Mouse (Mus musculus) fibroblast of lung, adult 2 months (primary cell): ENCODE data around the gene Slc16a1.

Experiments
- DNase-seq: peaks from one replicate; pipeline ENCODE4 v3.0.0-alpha.2; 2011; ENCODE audit warnings: low read depth

Gene Slc16a1

DNA sequence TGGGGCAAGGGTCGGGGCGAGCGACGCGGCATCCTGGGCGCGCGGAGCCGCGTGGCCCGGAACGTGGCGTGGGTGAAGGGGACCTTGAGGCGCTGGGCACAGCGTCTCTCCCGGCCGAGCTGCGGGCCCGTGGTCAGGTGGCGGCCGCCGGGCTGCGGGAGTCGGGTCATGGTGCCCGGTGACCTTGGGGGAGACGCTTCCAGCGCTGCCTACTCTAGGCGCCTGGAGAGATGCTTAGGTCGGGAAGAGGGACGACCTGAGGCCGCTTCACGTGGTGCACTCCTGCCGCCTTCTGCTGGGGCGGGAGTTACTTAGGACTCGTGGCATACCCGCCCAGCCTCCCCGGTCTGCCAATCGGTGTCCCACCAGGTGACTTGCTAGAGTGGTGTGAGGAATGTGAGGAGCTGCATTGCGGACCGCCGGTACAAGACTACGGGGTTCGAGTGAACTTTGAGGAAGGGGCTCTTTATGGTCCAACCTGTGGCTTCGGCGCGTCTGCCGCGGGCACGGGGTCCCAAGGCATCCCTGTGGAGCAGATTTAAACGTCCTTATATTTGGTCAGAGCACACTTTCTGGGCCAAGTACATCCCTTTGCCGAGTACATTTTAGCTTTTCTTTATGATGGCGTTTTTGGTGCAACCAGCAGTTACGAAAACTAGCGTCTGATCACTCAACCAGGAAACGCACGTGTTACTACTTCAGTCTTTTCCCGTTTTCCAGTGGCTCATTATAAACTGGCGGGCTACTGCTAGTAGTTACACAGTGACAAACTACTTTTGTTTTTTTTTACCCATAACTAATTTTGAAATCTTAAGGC, 672 bp downstream of the Slc16a1 start:
- DNase-seq: no peak

DNA sequence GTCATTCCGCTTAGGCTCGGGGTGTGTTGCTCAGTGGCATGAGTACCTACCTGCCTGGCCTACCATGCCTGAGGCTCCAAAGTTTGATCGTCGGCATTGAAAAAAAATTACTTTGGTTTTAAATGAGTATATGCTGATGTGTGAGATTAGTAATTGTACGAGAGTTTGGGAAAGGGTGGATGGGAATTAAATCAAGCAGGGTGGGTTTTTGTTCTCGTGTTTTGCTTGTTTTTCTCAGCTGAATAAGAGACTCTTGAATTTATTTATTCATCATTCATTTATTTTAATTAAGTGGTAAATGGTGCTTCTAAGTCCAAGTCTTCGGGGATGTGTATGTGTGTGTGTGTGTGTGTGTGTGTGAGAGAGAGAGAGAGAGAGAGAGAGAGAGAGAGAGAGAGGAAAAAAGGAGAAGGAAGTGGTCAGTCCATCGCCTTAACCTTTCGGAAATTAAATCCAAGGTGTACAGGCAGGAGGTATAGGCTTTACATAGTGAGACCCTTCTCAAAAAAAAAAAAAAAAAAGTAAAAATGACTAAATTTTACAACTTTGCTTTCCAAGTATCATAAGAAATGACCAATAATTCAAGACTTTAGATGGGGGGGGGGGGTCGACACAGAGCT, 1.4 kb downstream of the Slc16a1 start:
- DNase-seq: no peak

DNA sequence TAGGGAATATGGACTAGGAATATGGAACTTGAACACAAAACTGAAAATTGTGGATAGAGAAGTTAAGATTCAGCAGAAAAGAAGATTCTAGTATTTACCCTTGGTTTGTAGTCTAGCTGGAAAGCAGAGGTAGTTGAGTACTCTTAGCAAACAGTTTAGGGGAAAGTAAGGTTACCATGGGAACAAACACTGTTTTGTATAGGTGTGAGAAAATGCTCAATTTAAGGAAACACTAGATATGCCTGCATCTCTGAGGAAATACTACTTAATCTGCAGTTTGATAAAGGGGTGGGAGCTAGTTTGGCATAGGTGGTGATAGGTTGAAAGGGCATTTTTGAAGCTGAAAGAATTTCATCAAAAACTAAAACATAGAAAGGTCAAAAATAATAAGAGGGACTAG, 2.4 kb downstream of the Slc16a1 start:
- DNase-seq: no peak

DNA sequence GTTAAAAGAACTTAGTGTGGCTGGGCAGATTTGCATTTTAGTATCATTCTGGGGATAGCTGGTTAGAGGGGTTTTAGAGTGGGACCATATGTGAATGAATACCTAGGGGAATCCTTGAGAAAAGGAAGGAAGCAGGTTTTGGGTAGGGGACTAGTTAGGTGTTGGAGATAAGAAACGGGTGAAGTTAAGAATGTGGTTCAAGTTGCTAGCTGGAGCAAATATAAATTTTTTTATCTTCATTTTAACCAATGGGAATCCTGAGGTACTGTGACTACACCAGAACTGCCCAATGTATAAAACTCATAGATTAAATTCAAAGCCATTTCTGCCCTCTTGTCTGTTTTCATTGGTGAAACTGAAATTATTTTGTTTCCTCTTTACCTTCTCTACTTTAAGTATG, 2.8 kb downstream of the Slc16a1 start:
- no peak for DNase-seq

DNA sequence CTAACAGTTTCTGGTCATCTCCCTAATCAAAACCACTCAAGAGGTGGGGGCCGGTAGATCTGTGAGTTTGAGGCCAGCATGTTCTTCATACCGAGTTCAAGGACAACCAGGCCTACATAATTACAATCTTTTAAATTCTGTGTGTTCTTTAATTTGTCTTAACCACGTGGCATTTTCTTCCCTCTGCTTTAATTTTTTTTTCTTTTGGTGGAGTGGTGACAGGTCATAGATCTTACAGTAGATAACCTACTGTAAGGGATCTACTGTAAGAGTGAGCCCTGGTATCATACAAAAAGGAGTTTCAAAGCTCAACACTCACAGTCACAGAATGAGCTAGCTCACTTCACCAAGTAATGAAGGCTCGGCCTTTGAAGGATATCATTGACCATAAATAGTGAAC, 4.6 kb downstream of the Slc16a1 start:
- no peak for DNase-seq

DNA sequence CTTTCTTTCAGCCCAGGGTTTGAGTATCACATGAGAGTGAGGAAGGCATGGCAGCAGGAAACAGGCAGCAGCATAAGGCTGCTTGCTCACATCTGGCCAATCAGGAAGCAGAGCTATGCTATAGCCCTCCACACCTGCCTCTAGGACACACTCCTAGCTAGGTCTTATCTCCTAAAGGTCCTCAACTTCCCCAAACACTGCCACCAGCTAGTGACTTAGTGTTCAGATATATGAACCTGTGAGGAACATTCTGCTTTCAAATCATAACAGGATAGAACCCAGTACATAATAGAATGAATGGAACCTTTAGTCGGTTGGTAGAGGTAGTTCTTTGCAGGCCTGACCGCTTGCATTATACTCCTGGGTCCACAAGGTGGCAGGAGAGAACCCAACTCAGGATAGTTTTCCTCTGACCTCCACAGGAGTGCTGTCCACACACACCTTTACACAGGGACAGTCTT, 5.4 kb downstream of the Slc16a1 start:
- DNase-seq: peak; percentile 16

DNA sequence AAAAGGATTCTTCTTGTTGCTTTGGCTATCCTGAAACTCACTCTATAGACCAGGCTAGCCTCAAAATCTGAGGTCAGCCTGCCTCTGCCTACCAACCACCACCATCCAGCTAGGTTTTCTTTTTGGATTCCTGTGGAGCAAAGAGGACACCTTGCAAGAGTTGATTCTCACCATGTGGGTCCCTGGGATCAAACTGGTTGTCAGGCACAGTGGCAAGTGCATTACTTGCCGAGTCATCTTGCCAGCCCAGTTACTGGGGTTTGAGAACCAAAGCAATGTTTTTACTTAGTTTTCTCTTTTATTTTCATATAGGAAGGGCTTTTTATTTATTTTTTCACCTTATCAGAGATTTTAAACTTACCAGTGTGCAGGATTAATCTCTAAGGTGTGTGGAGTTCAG, 5.9 kb downstream of the Slc16a1 start:
- DNase-seq: no peak

DNA sequence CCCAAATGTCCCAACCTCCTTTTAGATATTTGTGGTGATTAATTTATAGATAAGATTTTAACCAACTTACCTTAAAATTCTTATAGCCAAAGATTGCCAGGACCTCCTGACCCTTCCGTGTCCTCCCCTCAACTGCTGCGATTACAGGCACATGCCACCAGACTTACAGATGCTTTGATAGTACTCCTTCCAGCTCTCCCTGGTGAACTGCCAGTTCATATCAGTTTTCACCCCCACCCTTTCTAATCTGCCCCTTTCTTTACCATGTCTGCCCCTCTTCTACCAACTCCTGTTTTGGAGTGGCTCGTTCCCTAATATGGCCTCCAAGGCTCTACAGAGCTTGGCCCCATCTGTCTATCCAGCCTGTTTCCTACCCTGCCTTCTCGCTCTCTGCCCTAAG, 15.8 kb downstream of the Slc16a1 start:
- no peak for DNase-seq

DNA sequence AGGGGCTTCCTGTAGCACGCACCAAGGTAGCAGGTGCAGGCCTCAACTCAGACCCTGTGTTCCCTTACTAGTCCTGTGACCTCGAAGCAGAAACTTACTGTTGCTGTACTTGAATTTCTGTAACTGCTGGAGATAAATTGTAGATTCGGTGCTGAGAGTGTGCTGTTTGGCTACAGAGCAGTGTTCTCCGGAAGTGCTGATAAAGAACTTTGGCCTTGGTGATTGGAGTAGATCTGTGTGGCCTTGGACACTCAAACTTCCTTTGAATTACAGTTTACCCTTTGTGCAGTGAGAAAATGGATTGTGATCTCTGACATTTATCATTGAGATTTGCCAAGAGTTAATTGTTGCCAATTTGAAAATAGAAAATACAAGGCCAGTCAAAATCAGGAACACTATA, 16.5 kb downstream of the Slc16a1 start:
- no peak for DNase-seq

DNA sequence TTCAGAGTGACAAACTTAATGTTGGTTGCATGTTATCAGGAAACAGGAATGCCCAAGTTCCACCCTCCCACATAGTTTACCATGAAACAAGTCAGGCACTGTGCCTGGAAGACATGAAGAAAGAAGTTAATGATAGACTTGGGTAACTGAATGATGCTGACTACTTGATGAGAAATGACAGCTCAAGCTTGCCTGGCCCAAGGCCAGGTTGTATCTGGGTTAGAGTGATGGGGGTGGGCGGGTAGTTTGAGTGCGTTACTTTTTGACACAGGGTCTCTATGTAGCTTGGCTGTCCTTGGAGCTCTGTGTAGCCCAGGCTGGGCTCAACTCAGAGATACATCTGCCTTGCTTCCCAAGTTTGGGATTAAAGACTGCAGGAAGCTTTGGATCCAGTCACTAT, 20.2 kb downstream of the Slc16a1 start:
- no peak for DNase-seq

DNA sequence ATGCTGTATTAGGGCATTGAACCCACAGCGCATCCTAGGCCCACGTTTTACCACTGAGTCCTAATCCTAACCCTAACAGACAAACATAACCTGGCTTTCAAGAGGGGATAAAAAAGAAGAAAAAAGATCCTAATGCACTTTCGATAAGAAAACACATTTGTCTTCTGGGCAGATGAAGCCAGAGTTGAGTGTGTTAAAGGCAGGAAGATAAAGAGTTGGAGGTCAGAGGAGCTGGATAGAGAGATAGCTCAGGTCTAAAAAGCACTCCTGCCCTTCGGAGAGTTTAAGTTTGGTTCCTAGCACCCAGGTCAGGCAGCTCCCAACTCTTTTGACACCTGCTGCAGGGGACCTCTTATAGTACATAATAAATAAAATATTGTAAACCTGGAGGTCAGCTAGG, 21.3 kb downstream of the Slc16a1 start:
- no peak for DNase-seq

DNA sequence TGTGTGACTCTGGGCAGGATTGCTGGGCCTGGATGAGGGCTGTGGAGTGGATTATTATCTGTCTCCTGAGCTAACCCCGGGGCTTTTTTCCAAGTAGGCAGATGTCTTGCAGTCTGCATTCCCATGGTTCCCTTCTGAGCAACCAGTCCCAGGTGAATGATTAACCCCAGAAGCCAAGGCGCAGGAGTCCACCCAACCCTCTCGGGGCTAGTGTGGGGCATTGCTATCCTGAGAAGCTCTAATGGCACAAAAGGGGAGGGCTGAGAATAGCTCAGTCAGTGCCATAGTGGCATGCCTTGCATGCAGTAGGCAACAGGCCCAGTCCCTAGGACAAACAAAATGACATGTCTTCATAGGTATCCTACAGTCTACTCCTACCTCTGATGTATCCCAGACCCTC, 22.1 kb downstream of the Slc16a1 start:
- DNase-seq: no peak

DNA sequence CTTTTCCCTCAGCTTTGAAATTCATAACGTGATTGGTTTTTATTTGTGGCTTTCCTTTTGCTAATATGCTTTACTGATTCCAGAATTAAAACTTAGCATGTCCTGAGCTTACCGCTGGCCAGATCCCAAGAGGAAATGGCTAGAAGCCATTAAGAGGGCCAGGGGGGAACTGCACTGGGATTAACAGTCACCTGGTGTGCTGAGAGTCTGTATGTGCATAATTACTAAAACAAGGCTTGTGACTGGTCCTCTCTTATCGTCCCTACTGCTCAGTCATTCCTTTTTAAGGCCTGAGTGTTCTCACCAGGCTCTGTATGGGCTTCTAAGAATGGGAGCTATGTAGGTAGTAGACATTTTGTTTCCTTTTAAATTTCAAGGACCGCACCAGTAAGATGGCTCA, 23.5 kb downstream of the Slc16a1 start:
- no peak for DNase-seq

DNA sequence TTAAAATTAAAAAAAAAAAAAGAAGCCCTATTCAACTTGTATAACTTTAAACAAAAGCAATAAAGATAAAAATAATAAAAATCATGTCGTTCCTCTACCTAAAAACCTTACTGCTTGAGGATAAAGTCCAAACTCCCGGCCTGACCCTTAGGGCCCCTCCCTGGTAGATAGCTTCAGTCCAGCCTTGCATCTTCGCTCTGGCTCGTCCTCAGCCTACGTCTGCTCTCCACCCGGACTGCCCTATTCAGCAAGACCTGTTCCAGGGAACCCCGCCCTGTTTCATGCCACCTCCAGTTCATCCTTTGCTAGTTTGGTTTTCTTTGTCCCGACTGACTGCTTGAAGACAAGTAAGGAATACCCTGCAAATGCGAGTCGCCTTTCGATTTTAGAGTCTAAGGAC, 24.5 kb downstream of the Slc16a1 start:
- DNase-seq: no peak

DNA sequence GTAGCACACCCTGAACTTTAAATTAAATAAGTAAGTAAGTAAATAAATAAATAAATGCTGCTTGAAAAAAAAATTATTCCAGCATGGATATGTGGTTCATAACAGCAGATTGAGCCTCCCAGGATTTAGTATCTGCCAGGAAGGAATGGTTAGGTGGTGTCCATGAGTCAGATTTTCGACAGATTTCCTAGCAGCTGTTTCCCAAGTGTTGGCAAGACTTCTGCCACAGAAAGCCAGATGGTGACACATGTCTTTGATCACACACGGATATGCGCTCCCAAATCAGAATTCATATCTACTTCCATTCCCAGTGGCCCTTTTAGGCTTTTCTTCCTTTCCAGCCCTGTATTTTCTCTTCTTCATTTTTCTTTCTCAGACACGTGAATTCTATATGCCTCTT, 28.5 kb downstream of the Slc16a1 start:
- DNase-seq: peak; percentile 66

DNA sequence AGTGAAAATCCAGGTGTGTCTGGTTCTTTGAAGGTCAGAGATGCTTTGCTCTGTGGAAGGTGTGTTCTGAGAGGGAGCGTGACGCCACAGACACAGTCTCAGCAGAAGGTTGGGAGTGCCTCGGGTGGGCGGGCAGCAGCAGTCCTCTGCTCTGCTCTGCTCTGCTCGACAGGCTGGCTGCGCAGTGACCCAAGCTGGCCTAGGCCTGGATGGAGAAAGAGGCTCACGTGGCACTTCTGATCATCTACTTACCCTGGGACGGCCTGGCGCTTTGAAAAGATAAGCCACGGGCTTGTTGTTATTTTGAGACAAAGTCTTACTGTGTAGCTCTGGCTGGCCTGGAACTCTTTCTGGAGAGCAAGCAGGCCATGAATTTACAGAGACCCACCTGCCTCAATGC, 29.0 kb downstream of the Slc16a1 start:
- no peak for DNase-seq

DNA sequence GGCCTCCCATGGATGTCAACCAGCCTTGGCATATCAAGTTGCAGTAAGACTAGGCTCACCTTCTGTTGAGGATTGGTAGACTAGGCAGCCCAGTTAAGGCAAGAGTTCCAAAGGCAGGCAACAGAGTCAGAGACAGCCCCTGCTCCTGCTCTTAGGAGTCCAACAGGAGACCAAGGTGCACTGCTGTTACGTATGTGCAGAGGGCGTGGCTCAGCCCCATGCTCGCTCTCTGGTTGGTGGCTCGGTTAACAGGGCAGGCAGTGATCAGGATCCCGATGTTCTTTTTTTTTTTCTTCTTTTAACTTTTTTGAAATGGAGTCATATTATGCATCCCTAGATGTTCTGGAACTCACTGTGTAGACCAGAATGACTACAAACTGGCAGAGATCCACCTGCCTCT, 30.5 kb downstream of the Slc16a1 start:
- DNase-seq: no peak

DNA sequence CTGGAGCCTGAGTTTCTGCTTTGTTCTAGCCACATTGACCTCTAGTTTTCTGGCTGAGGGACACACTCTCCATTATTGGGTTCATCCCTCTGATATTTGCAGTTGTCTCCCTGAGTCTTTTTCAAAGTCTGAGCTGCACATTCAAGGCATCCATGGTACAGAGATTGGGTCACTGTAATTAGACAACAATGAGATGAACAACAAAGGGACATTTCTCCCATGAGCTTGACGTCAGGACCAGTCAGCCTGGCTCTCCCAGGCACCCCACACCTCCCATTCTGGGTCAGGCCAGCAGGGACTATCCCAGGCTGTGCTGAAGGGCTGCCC, 31.4 kb downstream of the Slc16a1 start:
- no peak for DNase-seq

DNA sequence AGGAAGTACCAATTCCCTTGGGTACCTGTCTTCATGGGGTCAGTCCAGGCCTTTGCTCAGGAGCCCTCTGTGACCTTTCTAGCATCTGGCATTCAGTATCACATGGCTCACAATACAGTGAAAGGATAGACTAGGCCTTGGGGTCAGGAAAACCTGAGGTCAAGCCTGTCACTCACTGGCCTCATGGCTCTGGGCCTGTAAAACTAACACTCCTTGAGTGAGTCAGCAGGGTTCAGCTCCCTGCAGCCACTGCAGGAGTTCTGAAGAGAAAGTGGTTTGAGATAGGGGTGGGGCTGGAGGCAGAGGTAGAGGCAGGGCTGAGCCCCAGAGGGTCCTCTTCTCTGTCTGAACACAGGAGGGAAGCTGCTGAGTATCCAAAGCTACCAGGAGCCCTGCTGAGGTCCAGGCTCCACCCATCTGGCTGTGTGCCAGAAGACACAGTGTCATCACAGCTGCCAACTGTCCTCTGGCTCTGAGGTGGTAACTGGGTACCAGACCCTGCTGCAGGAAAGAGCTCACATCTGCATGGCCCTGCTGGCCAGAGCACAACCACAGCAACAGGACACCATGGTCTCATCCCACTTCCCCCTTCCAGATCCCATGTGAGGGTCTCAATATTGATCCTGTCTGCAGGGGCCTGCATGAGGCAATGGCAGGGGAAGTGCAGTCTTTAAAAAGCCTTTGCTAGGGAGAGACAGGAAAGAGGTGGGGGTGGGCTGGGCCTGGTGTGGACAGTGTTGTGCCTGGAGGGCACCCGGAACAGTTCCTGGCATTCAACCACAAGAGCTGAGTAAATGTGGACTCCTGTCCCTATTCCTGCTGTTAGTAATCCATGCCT, 31.9 kb downstream of the Slc16a1 start:
- DNase-seq: peak; percentile 34

DNA sequence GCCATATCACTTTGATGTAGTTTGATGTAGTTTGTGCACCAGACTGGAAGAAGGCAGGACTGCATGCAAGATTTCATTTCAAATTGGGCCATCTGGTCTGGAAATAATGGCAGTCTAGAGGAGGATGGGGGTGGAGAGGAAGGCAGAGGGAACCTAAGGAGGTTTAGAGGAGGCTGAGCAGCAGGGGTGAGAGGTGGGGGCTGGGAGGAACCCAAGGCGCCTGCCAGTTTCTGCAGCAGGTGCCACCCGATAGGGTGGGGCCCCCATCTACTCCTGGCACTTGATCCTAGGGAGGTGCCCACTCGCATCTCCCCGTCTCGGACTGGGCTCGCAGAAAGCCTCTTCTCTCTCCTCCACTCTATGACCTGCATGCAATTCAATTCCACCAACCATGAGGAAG, 33.1 kb downstream of the Slc16a1 start:
- no peak for DNase-seq

DNA sequence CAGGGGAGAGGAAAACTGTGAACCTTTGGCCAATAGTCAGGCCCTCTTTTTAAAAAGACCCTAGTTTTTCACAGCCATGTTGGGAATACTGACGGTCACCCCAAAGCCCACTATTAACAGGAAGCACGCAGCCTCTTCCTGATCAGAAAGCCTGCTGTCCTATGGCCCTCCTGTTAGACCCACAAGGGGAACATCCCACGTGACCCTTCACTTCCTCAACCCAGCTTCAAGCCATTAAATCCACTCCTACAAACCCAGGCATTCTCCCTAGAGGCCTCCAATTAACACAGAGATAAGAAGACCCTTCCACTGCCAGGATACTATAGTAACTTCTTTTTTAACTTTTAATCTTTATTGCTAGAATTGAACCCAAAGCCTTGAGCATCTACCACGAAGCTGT, 33.6 kb downstream of the Slc16a1 start:
- no peak for DNase-seq

DNA sequence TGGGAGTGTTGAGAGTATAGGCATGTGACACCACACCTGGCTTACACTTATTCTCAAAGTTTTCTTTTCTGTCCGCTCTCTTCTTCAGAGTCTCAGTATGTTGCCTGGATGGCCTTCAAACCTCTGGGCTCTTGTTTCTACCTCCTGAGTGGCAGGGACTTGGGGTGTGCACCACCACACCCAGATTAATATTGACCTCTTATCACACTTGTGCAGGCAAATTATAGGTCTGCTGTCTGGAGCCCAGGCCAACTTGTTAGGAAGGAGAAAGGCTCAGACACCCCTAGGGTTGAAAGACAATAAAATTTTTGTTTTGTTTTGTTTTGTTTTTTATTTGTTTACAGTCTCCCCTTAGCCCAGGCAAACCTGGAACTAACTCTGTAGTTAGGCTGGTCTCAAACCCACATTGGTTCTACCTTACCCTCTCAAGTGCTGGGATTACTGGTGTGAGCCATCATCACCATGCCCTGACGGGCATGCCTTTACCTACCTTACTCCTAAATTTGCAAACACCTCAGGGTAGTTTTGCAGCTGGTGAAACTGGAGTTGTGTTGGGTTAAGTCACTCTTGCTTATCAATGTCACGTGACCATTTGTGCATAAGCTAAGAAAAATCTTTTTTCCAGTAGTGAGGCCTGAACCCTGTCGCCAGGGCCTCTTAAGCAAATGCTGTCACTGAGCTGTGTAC, 35.3 kb downstream of the Slc16a1 start:
- no peak for DNase-seq
